8 mouse cellular contexts compared by ENCODE assay signal in genomic region chr14:104460325-104461285, GRCm38 (mm10). TPM values are rescaled to one million over a fixed set of nuclear protein-coding genes. Genes with fewer than 3 reads are reported as not detected.
DNase-seq lines count a peak whose midpoint lies in the region; ATAC-seq and TF ChIP-seq lines count a peak whose summit lies in the region.

No protein-coding gene starts in this region.

- WGBS in liver, embryonic 12.5 days (ENCODE audit: insufficient replicate concordance) = 2% methylated on average over 56 of the region's 59 CpGs
- 2% methylated on average over 59 of the region's 59 CpGs for whole genome bisulfite sequencing in liver, postnatal 0 days (ENCODE audit: insufficient replicate concordance)
- under 1% methylated on average over 57 of the region's 59 CpGs for WGBS in forebrain, embryonic 10.5 days
- WGBS in limb, embryonic 11.5 days = under 1% methylated on average over 59 of the region's 59 CpGs
- under 1% methylated on average over 59 of the region's 59 CpGs for WGBS in stomach, embryonic 15.5 days

- TF ChIP-seq CTCF in liver, postnatal 0 days (IDR thresholded peaks at IDR 0.05; ENCODE audit: low read depth) = no peak
- no peak for TF ChIP-seq CTCF in left cerebral cortex, adult 2 months (IDR thresholded peaks at IDR 0.05)

- peaks cover 82% of the 10 kb centered on the region for H3K27me3 ChIP-seq in liver, embryonic 12.5 days (replicated peaks)
- H3K27me3 ChIP-seq in liver, postnatal 0 days (ENCODE audit: insufficient read depth, low read length) = peaks cover 83% of the 10 kb centered on the region
- peaks cover 100% of the 10 kb centered on the region for H3K27me3 ChIP-seq in forebrain, embryonic 10.5 days (ENCODE audit: poor library complexity, severe bottlenecking)
- H3K27me3 ChIP-seq in limb, embryonic 11.5 days (ENCODE audit: control insufficient read depth, insufficient read depth, low read length) = peaks cover 56% of the 10 kb centered on the region
- peaks cover 67% of the 10 kb centered on the region for H3K27me3 ChIP-seq in stomach, embryonic 15.5 days (replicated peaks)

- intact Hi-C loops in left cerebral cortex, adult 2 months (cut with DNase I) = loop anchor here (5.0 kb wide), 1 partner anchor 62 kb away; the partner anchor contains the start of gene Rnf219

- H3K36me3 ChIP-seq in liver, embryonic 12.5 days = no peaks in the 10 kb centered on the region
- H3K36me3 ChIP-seq in liver, postnatal 0 days (replicated peaks; ENCODE audit: insufficient read depth, low read length) = no peaks in the 10 kb centered on the region
- H3K36me3 ChIP-seq in forebrain, embryonic 10.5 days (replicated peaks) = no peaks in the 10 kb centered on the region
- H3K36me3 ChIP-seq in limb, embryonic 11.5 days (ENCODE audit: control insufficient read depth, insufficient read depth, low read length) = no peaks in the 10 kb centered on the region
- H3K36me3 ChIP-seq in stomach, embryonic 15.5 days = no peaks in the 10 kb centered on the region

- no peak for TF ChIP-seq EP300 in liver, postnatal 0 days (IDR thresholded peaks at IDR 0.05; ENCODE audit: low read depth)

- no peak for DNase-seq in liver, postnatal 0 days
- DNase-seq in forebrain, embryonic 10.5 days (ENCODE audit: extremely low spot score, low spot score) = peak; percentile 84
- DNase-seq in limb, embryonic 11.5 days (ENCODE audit: low spot score) = peak; percentile 85
- no peak for DNase-seq in left cerebral cortex, adult 2 months (ENCODE audit: extremely low spot score in 1 of 2, low spot score in 2 of 2)
- DNase-seq in gastrocnemius, postnatal 25 days = no peak
- no peak for DNase-seq in thymus, adult 18-20 months

- H3K4me3 ChIP-seq in liver, embryonic 12.5 days = peak overlapping the region; percentile 17; the same call in 1 of the 2 replicates
- H3K4me3 ChIP-seq in liver, postnatal 0 days (ENCODE audit: low read depth, low read length) = no peak overlapping the region
- H3K4me3 ChIP-seq in forebrain, embryonic 10.5 days = peak overlapping the region; percentile 51
- peak overlapping the region; percentile 27 for H3K4me3 ChIP-seq in limb, embryonic 11.5 days (ENCODE audit: low read depth, low read length)
- H3K4me3 ChIP-seq in stomach, embryonic 15.5 days (replicated peaks) = no peak overlapping the region; the same call in 1 of the 2 replicates
- no peak overlapping the region for H3K4me3 ChIP-seq in left cerebral cortex, adult 2 months

- H3K9ac ChIP-seq in liver, embryonic 12.5 days = no peak overlapping the region
- no peak overlapping the region for H3K9ac ChIP-seq in liver, postnatal 0 days (replicated peaks)
- 0 out of 2 replicates have a peak overlapping the region, but pooled peaks have one; percentile 27 for H3K9ac ChIP-seq in limb, embryonic 11.5 days (ENCODE audit: low read length)
- H3K9ac ChIP-seq in stomach, embryonic 15.5 days = no peak overlapping the region

- no peak overlapping the region for H3K27ac ChIP-seq in liver, embryonic 12.5 days
- H3K27ac ChIP-seq in liver, postnatal 0 days (ENCODE audit: low read depth) = no peak overlapping the region
- H3K27ac ChIP-seq in forebrain, embryonic 10.5 days = no peak overlapping the region
- no peak overlapping the region for H3K27ac ChIP-seq in limb, embryonic 11.5 days (replicated peaks; ENCODE audit: low read depth, low read length)
- H3K27ac ChIP-seq in stomach, embryonic 15.5 days = no peak overlapping the region
- H3K27ac ChIP-seq in left cerebral cortex, adult 2 months = no peak overlapping the region

- H3K4me2 ChIP-seq in liver, embryonic 12.5 days = peak overlapping the region; percentile 41
- no peak overlapping the region for H3K4me2 ChIP-seq in liver, postnatal 0 days (ENCODE audit: low read depth, low read length)
- peak overlapping the region; percentile 52 for H3K4me2 ChIP-seq in limb, embryonic 11.5 days (ENCODE audit: low read depth, severe bottlenecking)
- H3K4me2 ChIP-seq in stomach, embryonic 15.5 days = 0 out of 2 replicates have a peak overlapping the region, but pooled peaks have one; percentile 10

- peak; percentile 42; the same call in 1 of the 2 replicates for ATAC-seq in liver, embryonic 12.5 days
- ATAC-seq in liver, postnatal 0 days = no peak
- ATAC-seq in limb, embryonic 11.5 days (ENCODE audit: insufficient number of reproducible peaks, low FRiP score, low TSS enrichment, low read depth) = peak; percentile 94
- ATAC-seq in stomach, embryonic 15.5 days (ENCODE audit: insufficient read depth, low FRiP score, low read depth) = peak; percentile 47; the same call in 1 of the 2 replicates

- peaks cover 6% of the 10 kb centered on the region for H3K4me1 ChIP-seq in liver, embryonic 12.5 days
- H3K4me1 ChIP-seq in liver, postnatal 0 days (ENCODE audit: insufficient read depth) = no peaks in the 10 kb centered on the region
- H3K4me1 ChIP-seq in forebrain, embryonic 10.5 days = peaks cover 41% of the 10 kb centered on the region
- peaks cover 5% of the 10 kb centered on the region; the same call in 1 of the 2 replicates for H3K4me1 ChIP-seq in limb, embryonic 11.5 days (ENCODE audit: control insufficient read depth, insufficient read depth, low read length)
- peaks cover 5% of the 10 kb centered on the region for H3K4me1 ChIP-seq in stomach, embryonic 15.5 days

- no peaks in the 10 kb centered on the region for H3K9me3 ChIP-seq in liver, embryonic 12.5 days (replicated peaks)
- H3K9me3 ChIP-seq in liver, postnatal 0 days (ENCODE audit: low read length) = no peaks in the 10 kb centered on the region
- no peaks in the 10 kb centered on the region for H3K9me3 ChIP-seq in forebrain, embryonic 10.5 days
- H3K9me3 ChIP-seq in limb, embryonic 11.5 days (ENCODE audit: control insufficient read depth, low read length) = no peaks in the 10 kb centered on the region
- no peaks in the 10 kb centered on the region for H3K9me3 ChIP-seq in stomach, embryonic 15.5 days

RNA-seq across cellular contexts. Expression of gene Pou4f1, which starts 7.2 kb away (rescaled TPM):
- 0.11 and 0.19 TPM in 2 replicates for polyA plus RNA-seq in liver, embryonic 12.5 days (2016; fragmentation: Nextera tagmentation; extraction: Ambion mirVana)
- 0.02 and 0.09 TPM in 2 replicates for polyA plus RNA-seq in liver, postnatal 0 days (2015; fragmentation: Nextera tagmentation; extraction: Ambion mirVana)
- 1.5 and 1.6 TPM in 2 replicates for polyA plus RNA-seq in forebrain, embryonic 10.5 days (2016; fragmentation: Nextera tagmentation; extraction: Ambion mirVana)
- polyA plus RNA-seq in limb, embryonic 11.5 days (2014; fragmentation: Nextera tagmentation; extraction: Ambion mirVana) = 0.43 and 0.57 TPM in 2 replicates
- polyA plus RNA-seq in stomach, embryonic 15.5 days (2015; fragmentation: Nextera tagmentation; extraction: Ambion mirVana) = 0.22 and 0.44 TPM in 2 replicates
- total RNA-seq in left cerebral cortex, adult 2 months (2021) = not detected
- 1 to 10 TPM; 1.1 TPM for total RNA-seq in gastrocnemius, postnatal 25 days (2021)

Comparison
In these comparisons a context has a peak if more than half of its experiments do, and no peak if none do; other contexts are left out.
1. H3K4me3 ChIP-seq: peak in liver, embryonic 12.5 days (single experiment), forebrain, embryonic 10.5 days (single experiment) and limb, embryonic 11.5 days (single experiment); none in liver, postnatal 0 days (single experiment), stomach, embryonic 15.5 days (single experiment) and left cerebral cortex, adult 2 months (single experiment).
2. DNase-seq: peak in forebrain, embryonic 10.5 days (single experiment) and limb, embryonic 11.5 days (single experiment); none in liver, postnatal 0 days (single experiment), left cerebral cortex, adult 2 months (0 of 2), gastrocnemius, postnatal 25 days (single experiment) and thymus, adult 18-20 months (0 of 2).